Mouse (Mus musculus) embryonic fibroblast, embryonic 13.5 days (primary cell): ENCODE results near the gene Fbxw11.

Source experiments
- CTCF ChIP-seq: IDR thresholded peaks from 2 replicates; pipeline ENCODE4 v1.5.1; 2011; ENCODE audit warnings: mild to moderate bottlenecking, control low read depth, low read length, moderate library complexity, borderline replicate concordance; ENCODE audit not compliant: insufficient read depth
- POLR2A ChIP-seq: IDR thresholded peaks from 2 replicates; pipeline ENCODE4 v1.6.1; 2011; ENCODE audit warnings: low read depth, mild to moderate bottlenecking, control low read depth, low read length, moderate library complexity

DNA sequence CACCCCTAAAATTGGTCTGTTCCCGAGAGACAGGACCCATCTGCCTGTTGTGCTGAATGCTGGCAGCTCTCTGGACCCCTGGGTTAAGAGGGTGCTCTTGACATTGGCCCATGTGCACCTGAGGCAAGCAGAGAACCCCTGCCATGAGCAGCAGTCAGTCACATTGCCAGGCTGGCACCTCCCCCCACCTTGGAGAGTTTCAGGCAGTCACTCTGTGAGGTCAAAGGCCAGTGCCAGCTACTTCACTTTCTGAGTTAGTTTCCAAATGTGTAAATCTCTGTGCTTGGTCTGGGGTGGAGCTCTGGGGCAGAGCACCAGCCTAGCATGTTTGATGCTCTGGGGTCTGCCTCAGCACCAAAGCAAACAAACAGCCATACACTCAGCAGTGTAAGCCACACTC, 24.5 kb upstream of the Fbxw11 start:
- TF ChIP-seq CTCF = no peak
- no peak for TF ChIP-seq POLR2A
